Mouse (Mus musculus) spleen, embryonic (tissue): ENCODE results near the gene Chst11.

ENCODE experiments used
- CTCF ChIA-PET: fragments of 350-600 bp; sonication (Branson Sonifier 250); formaldehyde crosslinking; loops from one replicate; lab custom pipeline; 2022; lab: Charles Lee

The Chst11 gene

GRCm38 (mm10) chr10:83073119-83073518, 87.8 kb downstream of the Chst11 start:
- CTCF ChIA-PET = interaction anchor here (0.6 kb wide), 2 partner anchors 100 to 300 kb away, joined by 3 to 26 read pairs; no protein-coding TSS in a partner anchor

- CTCF ChIA-PET = no interaction called here
These were observed 91.5 kb downstream of the Chst11 start for GRCm38 (mm10) chr10:83076816-83077215.

GRCm38 (mm10) chr10:83078723-83079122, 93.4 kb downstream of the Chst11 start:
- CTCF ChIA-PET = no interaction called here

- CTCF ChIA-PET = no interaction called here
These were observed 94.5 kb downstream of the Chst11 start for GRCm38 (mm10) chr10:83079755-83080154.

GRCm38 (mm10) chr10:83080275-83080741, 95.0 kb downstream of the Chst11 start:
- CTCF ChIA-PET = no interaction called here

GRCm38 (mm10) chr10:83080930-83081329, 95.6 kb downstream of the Chst11 start:
- CTCF ChIA-PET = no interaction called here

GRCm38 (mm10) chr10:83083946-83084345, 98.6 kb downstream of the Chst11 start:
- CTCF ChIA-PET = no interaction called here

GRCm38 (mm10) chr10:83088318-83088717, 103.0 kb downstream of the Chst11 start:
- CTCF ChIA-PET = no interaction called here

- CTCF ChIA-PET = interaction anchor here (0.7 kb wide), 1 partner anchor 433 kb away, joined by 13 read pairs; no protein-coding TSS in a partner anchor
These were observed 103.5 kb downstream of the Chst11 start for GRCm38 (mm10) chr10:83088826-83089225.

- CTCF ChIA-PET = no interaction called here
These were observed 104.9 kb downstream of the Chst11 start for GRCm38 (mm10) chr10:83090185-83090584.

- CTCF ChIA-PET = no interaction called here
These were observed 108.4 kb downstream of the Chst11 start for GRCm38 (mm10) chr10:83093705-83094104.

GRCm38 (mm10) chr10:83094248-83094647, 109.0 kb downstream of the Chst11 start:
- CTCF ChIA-PET = no interaction called here

- CTCF ChIA-PET = no interaction called here
These were observed 109.8 kb downstream of the Chst11 start for GRCm38 (mm10) chr10:83094821-83095725.

- CTCF ChIA-PET = no interaction called here
These were observed 111.0 kb downstream of the Chst11 start for GRCm38 (mm10) chr10:83096257-83096656.

- CTCF ChIA-PET = no interaction called here
These were observed 113.6 kb downstream of the Chst11 start for GRCm38 (mm10) chr10:83098940-83099339.

GRCm38 (mm10) chr10:83099669-83100068, 114.4 kb downstream of the Chst11 start:
- CTCF ChIA-PET = no interaction called here

- CTCF ChIA-PET = no interaction called here
These were observed 115.6 kb downstream of the Chst11 start for GRCm38 (mm10) chr10:83100890-83101289.

- CTCF ChIA-PET = no interaction called here
These were observed 116.3 kb downstream of the Chst11 start for GRCm38 (mm10) chr10:83101421-83102207.

- CTCF ChIA-PET = no interaction called here
These were observed 117.4 kb downstream of the Chst11 start for GRCm38 (mm10) chr10:83102745-83103144.

- CTCF ChIA-PET = no interaction called here
These were observed 118.9 kb downstream of the Chst11 start for GRCm38 (mm10) chr10:83104221-83104620.

GRCm38 (mm10) chr10:83106152-83106746, 121.0 kb downstream of the Chst11 start:
- CTCF ChIA-PET = no interaction called here

- CTCF ChIA-PET = no interaction called here
These were observed 122.1 kb downstream of the Chst11 start for GRCm38 (mm10) chr10:83107385-83107784.
